Mouse (Mus musculus) kidney, adult 2 months (tissue): ENCODE results near the gene Sash3. TPM values are rescaled to one million over a fixed set of nuclear protein-coding genes. Genes with fewer than 3 reads are reported as not detected.

Source experiments
- DNase-seq: peaks from one replicate; pipeline ENCODE4 v3.0.0; 2021
- H3K27ac ChIP-seq: fragments of 200-500 bp; 2 replicates; pipeline ENCODE4 v1.5.1; 2012; ENCODE audit warnings: low read depth, low read length, control low read depth, inconsistent platforms; ENCODE audit not compliant: insufficient read depth
- H3K27me3 ChIP-seq: fragments of 200-500 bp; replicated peaks from 2 replicates; pipeline ENCODE4 v1.6.1; 2012; ENCODE audit warnings: mild to moderate bottlenecking, moderate library complexity, low read length, inconsistent platforms; ENCODE audit not compliant: control insufficient read depth, insufficient read depth
- H3K36me3 ChIP-seq: fragments of 200-500 bp; 2 replicates; pipeline ENCODE4 v1.6.1; 2012; ENCODE audit warnings: mild to moderate bottlenecking, moderate library complexity, low read length, inconsistent platforms; ENCODE audit not compliant: control insufficient read depth, insufficient read depth
- H3K4me1 ChIP-seq: fragments of 200-500 bp; 2 replicates; pipeline ENCODE4 v1.6.1; 2011; ENCODE audit warnings: low read length; ENCODE audit not compliant: control insufficient read depth, insufficient read depth
- H3K4me3 ChIP-seq: fragments of 200-500 bp; 2 replicates; pipeline ENCODE4 v1.5.1; 2011; ENCODE audit warnings: mild to moderate bottlenecking, low read depth, low read length, control low read depth; ENCODE audit not compliant: insufficient read depth
- CTCF ChIP-seq: fragments of 200-500 bp; conservative IDR thresholded peaks from 2 replicates; pipeline ENCODE4 v1.5.1; 2011; ENCODE audit warnings: low read depth, mild to moderate bottlenecking, control low read depth, low read length, moderate library complexity, mixed read lengths; ENCODE audit not compliant: insufficient read depth, insufficient read length
- POLR2A ChIP-seq: fragments of 200-500 bp; IDR thresholded peaks from one replicate; pipeline ENCODE4 v1.6.1; 2011; ENCODE audit warnings: low read depth, low read length, control low read depth
- WGBS: fragments of 180-500 bp; shearing (Covaris S2); methylation state at CpG from one replicate; pipeline ENCODE4 v1.1.7; 2018; 5-methylcytosine and 5-hydroxymethylcytosine counted together
- polyA plus RNA-seq: library from polyadenylated mRNA; depleted of rRNA; stranded (reverse); fragments of >200 nt; gene quantifications from 2 replicates; pipeline ENCODE4 v1.2.3, GENCODE M21; 2012

The Sash3 gene
- polyA plus RNA-seq, 1 experiment: 6.8 TPM

DNA sequence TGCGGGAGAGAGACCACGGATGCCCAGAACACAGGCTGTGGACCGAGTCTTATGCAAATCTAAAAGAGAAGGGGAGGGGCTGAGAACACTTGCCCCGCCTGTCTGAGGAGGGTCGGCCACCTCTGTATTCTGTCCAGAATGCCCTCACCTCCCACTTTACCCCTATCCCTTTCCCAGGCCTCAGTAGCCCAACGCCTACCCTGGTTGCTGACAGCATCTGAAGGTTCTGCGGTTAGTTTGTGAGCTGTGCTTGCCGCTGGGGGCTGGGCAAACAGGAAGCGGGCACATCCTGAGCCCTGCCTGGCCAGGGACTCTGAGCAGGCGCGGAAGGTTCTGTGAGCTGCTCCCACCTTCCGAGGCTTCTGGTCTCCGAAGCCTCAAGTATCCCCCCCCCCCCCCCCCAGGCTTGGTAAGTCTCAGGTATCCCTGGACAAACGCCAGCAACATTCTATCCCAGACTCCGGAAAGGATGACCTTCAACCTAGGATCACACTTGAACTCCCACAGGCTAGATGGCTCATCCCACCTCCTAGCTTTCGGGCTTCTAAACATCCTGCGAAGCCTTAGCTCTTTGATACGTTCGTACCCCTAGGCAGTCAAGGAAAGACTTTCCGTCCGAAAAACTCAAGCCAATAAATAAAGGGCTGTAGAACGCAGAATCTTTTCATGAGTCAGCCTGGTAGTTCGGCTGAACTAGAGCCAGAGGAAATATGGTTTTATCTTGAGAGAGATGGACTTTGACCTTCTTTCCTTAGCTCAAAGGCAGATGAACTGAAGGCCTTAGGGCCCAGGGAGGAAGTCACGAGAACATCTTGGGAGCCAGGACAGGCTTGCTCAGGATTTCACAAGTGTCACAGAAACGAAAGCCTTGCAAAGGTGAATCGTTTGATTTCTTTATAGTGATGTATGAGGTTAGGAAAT is 2.6 kb upstream of the Sash3 start:
- H3K27ac ChIP-seq: no peak overlapping the region; the same call in 1 of the 2 replicates

DNA sequence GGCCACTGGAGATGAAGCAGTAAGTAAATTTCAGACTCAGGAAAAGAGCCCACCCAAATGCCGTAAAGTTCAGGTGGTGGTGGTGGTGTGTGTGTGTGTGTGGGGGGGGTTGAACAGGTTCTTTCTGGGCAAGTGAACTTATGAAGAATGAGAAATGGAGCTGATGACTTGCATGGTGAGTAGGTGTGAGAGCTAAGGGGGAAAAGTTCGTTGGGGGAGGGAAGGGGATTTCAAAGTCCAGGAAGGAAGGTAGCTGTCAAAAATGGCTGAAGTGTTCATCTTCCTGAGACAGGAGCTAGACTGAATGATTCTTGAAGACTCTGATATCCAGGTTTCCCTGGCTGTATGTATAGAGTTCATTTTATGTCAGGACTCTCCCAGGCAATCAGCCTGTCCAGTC is 990 bp downstream of the Sash3 start:
- WGBS: 53% methylated on average over 2 of the region's 2 CpGs
- H3K4me1 ChIP-seq: no peaks in the 10 kb centered on the region
- DNase-seq: no peak
- no peak overlapping the region for H3K27ac ChIP-seq
- H3K4me3 ChIP-seq: no peak overlapping the region
- TF ChIP-seq POLR2A (no peak), CTCF (no peak)
- H3K27me3 ChIP-seq: no peaks in the 10 kb centered on the region
- H3K36me3 ChIP-seq: no peaks in the 10 kb centered on the region

More for the DNA sequence above, 2.6 kb upstream of the Sash3 start:
- H3K4me1 ChIP-seq: no peaks in the 10 kb centered on the region
- H3K4me3 ChIP-seq: peak overlapping the region; percentile 59
- peak; percentile 51 for DNase-seq
- no peak for TF ChIP-seq CTCF
- TF ChIP-seq POLR2A: no peak
- H3K27me3 ChIP-seq: no peaks in the 10 kb centered on the region
- WGBS: 8% methylated on average over 24 of the region's 26 CpGs
- no peaks in the 10 kb centered on the region for H3K36me3 ChIP-seq

DNA sequence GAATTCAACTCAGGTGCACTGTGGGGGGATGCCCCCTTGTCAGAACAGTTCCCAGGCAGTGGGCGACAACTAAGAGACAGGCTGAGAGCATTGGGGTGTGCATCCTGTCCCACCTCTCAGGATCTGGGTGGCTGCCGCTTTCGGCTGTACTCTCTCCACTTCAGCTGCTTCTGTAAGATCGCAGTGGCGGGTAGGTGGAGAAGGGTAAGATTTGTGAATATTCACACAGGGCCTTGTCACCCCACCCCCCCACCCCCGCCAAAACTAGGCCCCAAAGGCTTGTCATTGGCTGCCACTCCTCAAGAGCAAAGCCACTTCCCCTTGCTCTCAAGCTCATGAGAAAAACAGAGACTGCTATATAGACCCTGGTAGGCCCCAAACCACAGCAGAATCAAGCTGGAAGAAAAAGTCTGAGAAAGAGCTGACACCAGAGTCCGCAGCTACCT is 1.5 kb downstream of the Sash3 start:
- Histone ChIP-seq H3K36me3 (no peaks in the 10 kb centered on the region), H3K27me3 (no peaks in the 10 kb centered on the region), H3K4me3 (no peak overlapping the region), H3K27ac (no peak overlapping the region), H3K4me1 (no peaks in the 10 kb centered on the region)
- DNase-seq: no peak
- WGBS: 85% methylated on average over 6 of the region's 7 CpGs
- no peak for TF ChIP-seq POLR2A
- no peak for TF ChIP-seq CTCF

DNA sequence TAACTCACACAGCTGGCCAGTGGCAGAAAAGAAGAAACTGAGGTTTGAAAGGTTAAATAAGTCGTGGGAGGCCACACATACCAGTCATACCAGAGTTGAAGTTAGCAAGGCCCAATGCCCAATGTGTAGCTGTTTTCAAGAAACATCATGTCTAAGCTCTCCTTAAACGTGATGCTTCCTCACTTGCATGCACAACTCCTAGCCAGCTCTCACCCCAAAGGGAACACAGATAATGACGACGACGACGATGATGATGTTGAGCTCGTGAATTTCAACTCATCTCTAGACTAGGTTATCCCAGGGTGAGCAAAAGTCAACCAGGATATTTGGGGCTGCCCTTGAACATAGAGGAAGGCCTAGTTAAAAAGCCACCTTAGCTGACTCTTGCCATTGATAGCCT is 5.9 kb downstream of the Sash3 start:
- no peak overlapping the region for H3K27ac ChIP-seq
- no peak for DNase-seq
- H3K36me3 ChIP-seq: no peaks in the 10 kb centered on the region
- H3K4me1 ChIP-seq: no peaks in the 10 kb centered on the region
- no peak overlapping the region for H3K4me3 ChIP-seq
- no peak for TF ChIP-seq POLR2A
- no peak for TF ChIP-seq CTCF
- 75% methylated on average over 7 of the region's 7 CpGs for WGBS
- H3K27me3 ChIP-seq: no peaks in the 10 kb centered on the region

DNA sequence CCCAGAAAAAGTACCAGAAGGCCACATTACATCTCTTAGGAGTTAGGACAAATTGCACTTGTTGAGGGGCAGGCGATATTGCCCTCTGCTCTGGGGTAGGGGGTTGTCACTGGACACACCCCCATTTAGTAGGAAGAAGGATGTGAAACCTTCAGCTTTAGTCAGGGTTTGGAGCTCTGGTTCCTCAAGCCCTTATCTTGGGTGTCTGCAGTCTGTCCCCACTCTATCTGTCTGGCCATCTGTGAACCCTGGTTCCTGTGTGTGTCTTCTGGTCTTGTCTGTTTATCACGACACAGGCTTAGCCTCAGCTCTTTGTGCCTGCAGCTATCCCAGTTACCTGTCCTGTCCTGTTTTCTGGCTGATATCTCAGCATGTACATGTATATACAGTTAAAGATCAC is 7.2 kb downstream of the Sash3 start:
- no peaks in the 10 kb centered on the region for H3K4me1 ChIP-seq

DNA sequence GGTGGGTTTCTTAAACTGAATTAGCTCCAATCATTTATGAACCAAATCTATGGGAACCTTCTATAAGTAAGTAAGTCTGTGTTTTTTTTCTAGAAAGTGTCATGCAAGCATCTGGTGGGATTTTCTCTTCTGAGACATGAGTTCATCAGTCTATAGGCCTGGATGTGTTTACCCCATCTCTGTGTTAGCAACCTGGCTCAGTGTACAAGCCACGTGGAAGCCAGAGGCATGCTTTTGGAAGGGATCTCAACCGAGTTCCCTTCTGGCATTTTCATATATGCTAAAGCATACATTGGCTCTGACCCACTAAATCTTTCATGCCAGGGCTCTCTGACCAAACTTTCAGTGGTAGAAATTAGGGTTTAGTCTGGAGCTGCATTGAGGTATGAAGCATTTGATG is 7.7 kb downstream of the Sash3 start:
- DNase-seq: no peak
- H3K4me3 ChIP-seq: no peak overlapping the region
- H3K27ac ChIP-seq: no peak overlapping the region
- 84% methylated on average over 2 of the region's 2 CpGs for WGBS
- H3K4me1 ChIP-seq: no peaks in the 10 kb centered on the region
- TF ChIP-seq CTCF: no peak
- TF ChIP-seq POLR2A: no peak
- H3K27me3 ChIP-seq: no peaks in the 10 kb centered on the region
- no peaks in the 10 kb centered on the region for H3K36me3 ChIP-seq

More for the DNA sequence above, 7.2 kb downstream of the Sash3 start:
- 75% methylated on average over 2 of the region's 2 CpGs for WGBS
- H3K4me3 ChIP-seq: no peak overlapping the region
- no peak for DNase-seq
- H3K27me3 ChIP-seq: no peaks in the 10 kb centered on the region
- H3K27ac ChIP-seq: no peak overlapping the region
- no peaks in the 10 kb centered on the region for H3K36me3 ChIP-seq
- no peak for TF ChIP-seq CTCF
- no peak for TF ChIP-seq POLR2A

DNA sequence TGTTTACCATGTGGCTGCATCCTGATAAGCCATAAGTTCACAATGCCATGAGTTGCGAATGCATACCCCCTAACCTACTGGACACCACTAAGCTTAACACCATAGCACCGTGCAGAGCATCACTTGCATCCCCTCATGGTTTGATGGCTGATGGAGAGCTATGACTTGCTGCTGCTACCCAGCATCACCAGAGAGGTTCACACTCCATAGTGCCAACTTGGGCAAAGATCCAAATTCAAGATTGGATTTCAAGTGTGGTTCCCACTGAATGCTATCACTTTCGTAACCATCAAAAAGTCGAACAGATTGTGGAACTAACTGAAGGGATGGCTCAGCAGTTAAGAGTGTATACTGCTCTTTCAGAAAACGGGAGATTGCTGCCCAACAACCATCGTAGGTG is 9.3 kb downstream of the Sash3 start:
- Histone ChIP-seq H3K4me1 (no peaks in the 10 kb centered on the region), H3K4me3 (no peak overlapping the region), H3K36me3 (no peaks in the 10 kb centered on the region), H3K27me3 (no peaks in the 10 kb centered on the region), H3K27ac (no peak overlapping the region)
- no peak for TF ChIP-seq CTCF
- TF ChIP-seq POLR2A: no peak
- no peak for DNase-seq
- 95% methylated on average over 6 of the region's 6 CpGs for WGBS

DNA sequence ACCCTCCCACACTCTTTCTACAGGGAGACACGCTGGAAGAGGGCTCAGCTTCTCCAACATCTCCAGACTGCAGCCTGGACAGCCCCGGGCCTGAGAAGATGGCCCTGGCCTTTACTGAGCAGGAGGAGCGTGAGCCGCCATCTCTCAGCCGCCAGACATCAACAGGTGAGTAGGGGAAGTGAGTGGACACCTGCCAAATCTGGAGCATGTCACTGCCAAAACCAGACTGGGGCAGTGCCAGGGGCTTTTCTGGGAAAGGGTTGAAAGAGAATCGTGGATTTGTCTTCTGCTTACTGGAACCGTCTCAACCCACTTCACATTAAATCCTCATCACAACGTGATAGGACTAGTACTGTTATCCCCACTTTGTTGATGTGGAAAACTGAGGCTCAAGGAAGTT is 11.2 kb downstream of the Sash3 start:
- H3K27me3 ChIP-seq: no peaks in the 10 kb centered on the region
- H3K27ac ChIP-seq: no peak overlapping the region
- no peak for TF ChIP-seq CTCF
- no peak for TF ChIP-seq POLR2A
- 76% methylated on average over 8 of the region's 8 CpGs for WGBS
- no peak overlapping the region for H3K4me3 ChIP-seq
- no peak for DNase-seq
- no peaks in the 10 kb centered on the region for H3K4me1 ChIP-seq
- H3K36me3 ChIP-seq: no peaks in the 10 kb centered on the region
